Comparison of ENCODE assay signal across 7 mouse cellular contexts in the genomic region with DNA sequence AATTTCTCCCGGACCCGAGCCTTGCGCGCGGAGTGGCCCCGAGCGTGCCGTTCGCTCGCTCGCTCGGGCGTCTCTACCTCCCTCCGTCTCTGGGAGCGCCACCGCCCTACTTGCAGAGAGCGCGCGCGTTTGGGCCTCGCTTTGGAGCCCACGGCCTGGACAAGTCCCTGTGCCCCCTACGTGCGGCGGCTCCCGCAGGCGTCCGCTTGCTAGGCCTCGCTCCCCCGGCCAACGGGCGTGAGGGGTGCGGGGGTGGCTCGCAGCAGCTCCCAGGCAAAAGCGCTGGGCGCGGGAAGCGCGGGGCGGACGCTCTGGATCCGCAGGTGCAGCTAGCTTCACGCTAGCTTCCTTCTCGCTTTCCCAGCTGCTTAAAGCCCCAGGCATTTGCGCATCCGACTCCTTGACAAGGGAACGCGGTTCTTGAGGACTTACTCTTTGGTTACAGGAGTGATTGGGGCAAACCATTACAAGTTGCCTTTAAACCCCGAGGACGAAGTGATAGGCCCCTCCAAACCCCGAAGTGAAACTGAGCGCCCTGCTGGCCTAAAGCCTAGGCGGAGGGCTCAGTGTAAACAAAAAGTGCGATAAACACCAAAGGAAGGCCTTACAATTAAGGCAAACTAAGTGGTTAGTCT.
DNase-seq lines count a peak whose midpoint lies in the region; ATAC-seq and TF ChIP-seq lines count a peak whose summit lies in the region.

No protein-coding gene starts in this region.

- H3K9me3 ChIP-seq in megakaryocyte, embryonic 14.5 days, result no peaks in the 10 kb centered on the region

- peak; percentile 81 to 82 for DNase-seq in cerebellum, postnatal 10 days
- DNase-seq in frontal cortex, postnatal 36 days (ENCODE audit: low spot score in 2 of 2), result peak; percentile 70 to 71
- DNase-seq in induced T-regulatory cell, adult 2 months (ENCODE audit: low read depth), result peak; percentile 83
- DNase-seq in left cerebral cortex, postnatal 14 days (ENCODE audit: low spot score in 2 of 2), result peak; percentile 54 to 69

- H3K4me3 ChIP-seq in megakaryocyte, embryonic 14.5 days (replicated peaks), result peak overlapping the region; percentile 98
- H3K4me3 ChIP-seq in small intestine, adult 2 months (ENCODE audit: low read depth, low read length), result peak overlapping the region; percentile 65

- peaks cover 59% of the 10 kb centered on the region for H3K4me1 ChIP-seq in megakaryocyte, embryonic 14.5 days
- peaks cover 18% of the 10 kb centered on the region for H3K4me1 ChIP-seq in small intestine, adult 2 months (ENCODE audit: control insufficient read depth, insufficient read depth, insufficient read length, low read length)

- intact Hi-C loops in left cerebral cortex, postnatal 14 days (cut with DNase I), result loop anchor here (1.0 kb wide), 1 partner anchor 359 kb away; no protein-coding TSS in a partner anchor

- under 1% methylated on average over 54 of the region's 54 CpGs for WGBS in small intestine, adult 2 months

- H3K36me3 ChIP-seq in megakaryocyte, embryonic 14.5 days (replicated peaks; ENCODE audit: low read length), result no peaks in the 10 kb centered on the region
- no peaks in the 10 kb centered on the region for H3K36me3 ChIP-seq in small intestine, adult 2 months (ENCODE audit: control insufficient read depth, insufficient read depth, low read length)

- H3K27me3 ChIP-seq in megakaryocyte, embryonic 14.5 days (replicated peaks), result peaks cover 28% of the 10 kb centered on the region
- peaks cover 19% of the 10 kb centered on the region for H3K27me3 ChIP-seq in small intestine, adult 2 months (ENCODE audit: control insufficient read depth, insufficient read depth, low read length)

- ATAC-seq in activated CD4-positive, CD25-positive, alpha-beta regulatory T cell, adult 4 months, result peak; percentile 25

- peak overlapping the region; percentile 97 for H3K27ac ChIP-seq in small intestine, adult 2 months (ENCODE audit: insufficient read depth, low read depth, low read length)

- 0 out of 2 replicates have a peak, but pooled peaks have one; percentile 7 for TF ChIP-seq POLR2A in small intestine, adult 2 months (IDR thresholded peaks at IDR 0.05; ENCODE audit: low read depth, low read length)

- TF ChIP-seq CTCF in small intestine, adult 2 months (IDR thresholded peaks at IDR 0.05; ENCODE audit: extremely low read depth, insufficient read length, insufficient replicate concordance, low read depth, low read length), result no peak; the same call in 1 of the 2 replicates

Comparison
In these comparisons a context has a peak if more than half of its experiments do, and no peak if none do; other contexts are left out.
1. Peak in every context shown above with its lines: DNase-seq, ATAC-seq, H3K4me3 ChIP-seq and H3K27ac ChIP-seq.